Mouse (Mus musculus) forebrain, embryonic 11.5 days (tissue): ENCODE data around the gene Pced1b. TPM values are rescaled to one million over a fixed set of nuclear protein-coding genes. Genes with fewer than 3 reads are reported as not detected.
A peak's percentile ranks its signal among the peaks of the same experiment; 100 is the strongest.
"Not testable (repeated sequence)": the region's sequence is repeated elsewhere in the genome, so short reads cannot be mapped to it uniquely, and the experiment has no call there.

Experiments used
- ATAC-seq: fragments of 200-750 bp; cut with Nextera tagmentation; replicated peaks from 2 replicates; pipeline ENCODE4 v1.8.0; 2017; ENCODE audit warnings: moderate TSS enrichment; ENCODE audit not compliant: low FRiP score
- DNase-seq: peaks from one replicate; pipeline ENCODE4 v3.0.0-alpha.2; 2017; ENCODE audit warnings: low spot score
- H3K27ac ChIP-seq: fragments of 300-500 bp; sonication (generic); 2 replicates; pipeline ENCODE4 v1.5.1; 2014; ENCODE audit warnings: low read depth, low read length
- H3K27me3 ChIP-seq: fragments of 300-500 bp; sonication (generic); 2 replicates; pipeline ENCODE4 v1.6.1; 2014; ENCODE audit warnings: mild to moderate bottlenecking, low read length, mixed read lengths; ENCODE audit not compliant: control insufficient read depth, insufficient read depth
- H3K36me3 ChIP-seq: fragments of 300-500 bp; sonication (generic); 2 replicates; pipeline ENCODE4 v1.6.1; 2014; ENCODE audit warnings: mild to moderate bottlenecking, low read length, moderate library complexity, mixed read lengths; ENCODE audit not compliant: control insufficient read depth, insufficient read depth
- H3K4me1 ChIP-seq: fragments of 300-500 bp; sonication (generic); replicated peaks from 2 replicates; pipeline ENCODE4 v1.6.1; 2014; ENCODE audit warnings: low read length, mixed read lengths; ENCODE audit not compliant: control insufficient read depth, insufficient read depth
- H3K4me2 ChIP-seq: fragments of 300-500 bp; sonication (generic); 2 replicates; pipeline ENCODE4 v1.6.1; 2014; ENCODE audit warnings: low read depth, mild to moderate bottlenecking, low read length, moderate library complexity, mixed read lengths; ENCODE audit not compliant: severe bottlenecking
- H3K4me3 ChIP-seq: fragments of 300-500 bp; sonication (generic); 2 replicates; pipeline ENCODE4 v1.5.1; 2014; ENCODE audit warnings: low read depth, low read length
- H3K9ac ChIP-seq: fragments of 300-500 bp; sonication (generic); 2 replicates; pipeline ENCODE4 v1.6.1; 2014; ENCODE audit warnings: low read length
- H3K9me3 ChIP-seq: fragments of 300-500 bp; sonication (generic); 2 replicates; pipeline ENCODE4 v1.6.1; 2016; ENCODE audit warnings: low read length, mixed read lengths; ENCODE audit not compliant: control insufficient read depth
- WGBS: fragments of 180-500 bp; shearing (Covaris S2); extraction: QIAGEN DNeasy Blood & Tissue Kit; methylation state at CpG from one replicate; pipeline ENCODE4 v1.1.7; 2014; 5-methylcytosine and 5-hydroxymethylcytosine counted together
- polyA plus RNA-seq: library from polyadenylated mRNA; unstranded; fragments of >200 nt; fragmentation: Nextera tagmentation; extraction: Ambion mirVana; gene quantifications from 2 replicates; pipeline ENCODE4 v1.2.1, GENCODE M21; 2014

Gene Pced1b
- 3.9 and 5.1 TPM in 2 replicates for polyA plus RNA-seq

GRCm38 (mm10) chr15:97246911-97247790 lies at the start of gene Pced1b, which contains the start of gene Amigo2:
Gene Pced1b (plus strand): TSS chr15:97247107.
Gene Amigo2 (minus strand): TSS chr15:97247287.
- no peaks in the 10 kb centered on the region for H3K36me3 ChIP-seq
- peak within 1 kb of the TSS; percentile 90 for H3K4me2 ChIP-seq
- no peak within 1 kb of the TSS for H3K27ac ChIP-seq
- peak within 1 kb of the TSS; percentile 75 for H3K4me3 ChIP-seq
- peaks cover 3% of the 10 kb centered on the region; the same call in 1 of the 2 replicates for H3K27me3 ChIP-seq
- no peaks in the 10 kb centered on the region for H3K9me3 ChIP-seq
- DNase-seq (peak; percentile 80), ATAC-seq (peak; percentile 94)
- H3K4me1 ChIP-seq = no peaks in the 10 kb centered on the region
- under 1% methylated on average over 85 of the region's 125 CpGs for WGBS
- peak within 1 kb of the TSS; percentile 88 for H3K9ac ChIP-seq

- no peak for ATAC-seq
- Histone ChIP-seq H3K9ac (no peak overlapping the region), H3K27me3 (no peaks in the 10 kb centered on the region), H3K4me1 (no peaks in the 10 kb centered on the region), H3K4me2 (no peak overlapping the region), H3K27ac (no peak overlapping the region), H3K9me3 (no peaks in the 10 kb centered on the region), H3K36me3 (no peaks in the 10 kb centered on the region), H3K4me3 (no peak overlapping the region)
- 84% methylated on average over 3 of the region's 3 CpGs for WGBS
- DNase-seq = no peak
Observed at GRCm38 (mm10) chr15:97204889-97205288, 42.0 kb upstream of the Pced1b start.

GRCm38 (mm10) chr15:97205776-97206175 lies 41.1 kb upstream of the Pced1b start:
- WGBS = 89% methylated on average over 10 of the region's 10 CpGs
- Histone ChIP-seq H3K27me3 (no peaks in the 10 kb centered on the region), H3K4me1 (no peaks in the 10 kb centered on the region), H3K4me2 (no peak overlapping the region), H3K27ac (no peak overlapping the region), H3K9ac (no peak overlapping the region), H3K9me3 (no peaks in the 10 kb centered on the region), H3K4me3 (no peak overlapping the region), H3K36me3 (no peaks in the 10 kb centered on the region)
- no peak for ATAC-seq
- DNase-seq = no peak

GRCm38 (mm10) chr15:97206506-97206905 lies 40.4 kb upstream of the Pced1b start:
- Histone ChIP-seq H3K4me2 (no peak overlapping the region), H3K9ac (no peak overlapping the region), H3K4me3 (no peak overlapping the region), H3K36me3 (no peaks in the 10 kb centered on the region), H3K4me1 (no peaks in the 10 kb centered on the region), H3K27me3 (no peaks in the 10 kb centered on the region), H3K9me3 (no peaks in the 10 kb centered on the region), H3K27ac (no peak overlapping the region)
- WGBS = 90% methylated on average over 8 of the region's 8 CpGs
- no peak for DNase-seq
- no peak for ATAC-seq

- 83% methylated on average over 3 of the region's 3 CpGs for WGBS
- DNase-seq, H3K4me3 ChIP-seq, H3K4me2 ChIP-seq, H3K9ac ChIP-seq, H3K27ac ChIP-seq, H3K9me3 ChIP-seq, H3K36me3 ChIP-seq, H3K4me1 ChIP-seq, ATAC-seq, H3K27me3 ChIP-seq: not testable (repeated sequence)
Observed at GRCm38 (mm10) chr15:97209754-97210153, 37.2 kb upstream of the Pced1b start.

GRCm38 (mm10) chr15:97212501-97213477 lies 34.1 kb upstream of the Pced1b start:
- H3K9me3 ChIP-seq = no peaks in the 10 kb centered on the region
- no peaks in the 10 kb centered on the region for H3K4me1 ChIP-seq
- H3K9ac ChIP-seq = no peak overlapping the region
- no peaks in the 10 kb centered on the region for H3K36me3 ChIP-seq
- no peaks in the 10 kb centered on the region for H3K27me3 ChIP-seq
- DNase-seq (no peak), ATAC-seq (no peak)
- no peak overlapping the region for H3K4me3 ChIP-seq
- H3K4me2 ChIP-seq = no peak overlapping the region
- no peak overlapping the region for H3K27ac ChIP-seq
- 86% methylated on average over 17 of the region's 17 CpGs for WGBS

- no peak overlapping the region for H3K4me2 ChIP-seq
- DNase-seq (no peak), ATAC-seq (no peak)
- H3K27me3 ChIP-seq = no peaks in the 10 kb centered on the region
- H3K9ac ChIP-seq = no peak overlapping the region
- no peak overlapping the region for H3K4me3 ChIP-seq
- no peaks in the 10 kb centered on the region for H3K36me3 ChIP-seq
- H3K27ac ChIP-seq = no peak overlapping the region
- 96% methylated on average over 5 of the region's 5 CpGs for WGBS
- no peaks in the 10 kb centered on the region for H3K4me1 ChIP-seq
- H3K9me3 ChIP-seq = no peaks in the 10 kb centered on the region
Observed at GRCm38 (mm10) chr15:97216843-97217242, 30.1 kb upstream of the Pced1b start.

GRCm38 (mm10) chr15:97223431-97223830 lies 23.5 kb upstream of the Pced1b start:
- Histone ChIP-seq H3K4me3 (no peak overlapping the region), H3K9ac (no peak overlapping the region), H3K36me3 (no peaks in the 10 kb centered on the region), H3K4me2 (no peak overlapping the region), H3K27ac (no peak overlapping the region), H3K9me3 (no peaks in the 10 kb centered on the region), H3K4me1 (no peaks in the 10 kb centered on the region), H3K27me3 (no peaks in the 10 kb centered on the region)
- DNase-seq (no peak), ATAC-seq (no peak)
- WGBS = 91% methylated on average over 10 of the region's 10 CpGs
